9 mouse cellular contexts compared by ENCODE assay signal in genomic region chr2:181918501-181918900, GRCm38 (mm10). TPM values are rescaled to one million over a fixed set of nuclear protein-coding genes. Genes with fewer than 3 reads are reported as not detected.
DNase-seq lines count a peak whose midpoint lies in the region; ATAC-seq lines count a peak whose summit lies in the region.
"Had no signal": no experiment of that assay in that cellular context is flagged by ENCODE, and none has a peak within 500 bp of the region (broad histone marks: within the 10 kb centered on the region; RNA-seq: fewer than 3 reads in every experiment).

No protein-coding gene starts in this region.

- no peaks in the 10 kb centered on the region for H3K27me3 ChIP-seq in embryonic facial prominence, embryonic 11.5 days (ENCODE audit: control insufficient read depth, insufficient read depth, low read length)
- no peaks in the 10 kb centered on the region for H3K27me3 ChIP-seq in hindbrain, embryonic 16.5 days (replicated peaks; ENCODE audit: control insufficient read depth, insufficient read depth, low read length)
- no peaks in the 10 kb centered on the region for H3K27me3 ChIP-seq in midbrain, embryonic 15.5 days (replicated peaks)

- no peak; the same call in 1 of the 2 replicates for ATAC-seq in embryonic facial prominence, embryonic 11.5 days (replicated peaks; ENCODE audit: insufficient number of reproducible peaks, low FRiP score, low TSS enrichment, low read depth)
- peak; percentile 93 for ATAC-seq in hindbrain, embryonic 16.5 days
- ATAC-seq in midbrain, embryonic 15.5 days (replicated peaks), result peak; percentile 95

- H3K9ac ChIP-seq in embryonic facial prominence, embryonic 11.5 days (replicated peaks; ENCODE audit: low read length), result no peak overlapping the region
- H3K9ac ChIP-seq in hindbrain, embryonic 16.5 days (ENCODE audit: low read depth, low read length), result no peak overlapping the region
- no peak overlapping the region for H3K9ac ChIP-seq in midbrain, embryonic 15.5 days

- H3K4me1 ChIP-seq in embryonic facial prominence, embryonic 11.5 days (ENCODE audit: control insufficient read depth, insufficient read depth, low read length), result no peaks in the 10 kb centered on the region
- H3K4me1 ChIP-seq in hindbrain, embryonic 16.5 days (ENCODE audit: control insufficient read depth, insufficient read depth, low read depth, low read length), result no peaks in the 10 kb centered on the region
- H3K4me1 ChIP-seq in midbrain, embryonic 15.5 days, result no peaks in the 10 kb centered on the region

- H3K27ac ChIP-seq in embryonic facial prominence, embryonic 11.5 days (replicated peaks; ENCODE audit: low read depth, low read length), result no peak overlapping the region
- no peak overlapping the region for H3K27ac ChIP-seq in hindbrain, embryonic 16.5 days (ENCODE audit: low read depth, low read length)
- no peak overlapping the region for H3K27ac ChIP-seq in midbrain, embryonic 15.5 days
- H3K27ac ChIP-seq: macrophage had no signal

- peak; percentile 16 to 35 for DNase-seq in cerebellum, postnatal 4 days (ENCODE audit: low spot score in 2 of 2)
- no peak for DNase-seq in cerebellum, adult 9-11 months
- peak; percentile 15 for DNase-seq in right cerebral cortex, adult 18-20 months
- no peak for DNase-seq in right cerebral cortex, adult 2 months (ENCODE audit: low spot score in 2 of 2)
- DNase-seq in embryonic facial prominence, embryonic 11.5 days (ENCODE audit: low spot score), result peak; percentile 49
- peak; percentile 62 for DNase-seq in thymus, postnatal 4 days

- 53% methylated on average over 3 of the region's 3 CpGs for WGBS in embryonic facial prominence, embryonic 11.5 days
- 55% methylated on average over 3 of the region's 3 CpGs for WGBS in hindbrain, embryonic 16.5 days
- WGBS in midbrain, embryonic 15.5 days, result 49% methylated on average over 3 of the region's 3 CpGs

- H3K4me2 ChIP-seq in embryonic facial prominence, embryonic 11.5 days (ENCODE audit: low read depth, low read length), result no peak overlapping the region
- no peak overlapping the region for H3K4me2 ChIP-seq in hindbrain, embryonic 16.5 days (ENCODE audit: low read length)
- H3K4me2 ChIP-seq in midbrain, embryonic 15.5 days, result no peak overlapping the region

- no peaks in the 10 kb centered on the region for H3K9me3 ChIP-seq in embryonic facial prominence, embryonic 11.5 days (replicated peaks; ENCODE audit: control insufficient read depth, low read length)
- H3K9me3 ChIP-seq in hindbrain, embryonic 16.5 days (ENCODE audit: control insufficient read depth, low read length), result no peaks in the 10 kb centered on the region
- no peaks in the 10 kb centered on the region for H3K9me3 ChIP-seq in midbrain, embryonic 15.5 days

- no peak overlapping the region for H3K4me3 ChIP-seq in embryonic facial prominence, embryonic 11.5 days (ENCODE audit: low read depth, low read length)
- no peak overlapping the region for H3K4me3 ChIP-seq in hindbrain, embryonic 16.5 days (ENCODE audit: low read length)
- H3K4me3 ChIP-seq in midbrain, embryonic 15.5 days, result no peak overlapping the region

- no peaks in the 10 kb centered on the region for H3K36me3 ChIP-seq in embryonic facial prominence, embryonic 11.5 days (replicated peaks; ENCODE audit: control insufficient read depth, insufficient read depth, low read depth, low read length)
- no peaks in the 10 kb centered on the region for H3K36me3 ChIP-seq in hindbrain, embryonic 16.5 days (ENCODE audit: control insufficient read depth, insufficient read depth, low read length)
- no peaks in the 10 kb centered on the region for H3K36me3 ChIP-seq in midbrain, embryonic 15.5 days (replicated peaks)

RNA-seq across cellular contexts. Expression of gene Polr3k, which starts 54.4 kb away (rescaled TPM):
- 100 and 101 TPM in 2 replicates for polyA plus RNA-seq in embryonic facial prominence, embryonic 11.5 days (2014; fragmentation: Nextera tagmentation; extraction: Ambion mirVana)
- polyA plus RNA-seq in hindbrain, embryonic 16.5 days (2015; fragmentation: Nextera tagmentation; extraction: Ambion mirVana), result 69.8 and 79.0 TPM in 2 replicates
- polyA plus RNA-seq in midbrain, embryonic 15.5 days (2015; fragmentation: Nextera tagmentation; extraction: Ambion mirVana), result 76.6 and 79.9 TPM in 2 replicates

Comparison
In these comparisons a context has a peak if more than half of its experiments do, and no peak if none do; other contexts are left out.
1. DNase-seq: peak in cerebellum, postnatal 4 days (2 of 2), right cerebral cortex, adult 18-20 months (single experiment), embryonic facial prominence, embryonic 11.5 days (single experiment) and thymus, postnatal 4 days (single experiment); none in cerebellum, adult 9-11 months (single experiment) and right cerebral cortex, adult 2 months (0 of 2).